Mouse (Mus musculus) brain, adult 2 months (tissue): Measurements from ENCODE around the gene Pitpnc1.
A peak's percentile ranks its signal among the peaks of the same experiment; 100 is the strongest.

ENCODE experiments used
- DNase-seq: peaks from one replicate; pipeline ENCODE4 v3.0.0; 2011; ENCODE audit warnings: low read depth, low spot score

The Pitpnc1 gene

GRCm38 (mm10) chr11:107373569-107373968 is 96.9 kb downstream of the Pitpnc1 start:
- no peak for DNase-seq

- DNase-seq: no peak
Observed at GRCm38 (mm10) chr11:107373154-107373553, 97.3 kb downstream of the Pitpnc1 start.

GRCm38 (mm10) chr11:107372688-107373087 is 97.8 kb downstream of the Pitpnc1 start:
- peak; percentile 69 for DNase-seq

- DNase-seq: no peak
Observed at GRCm38 (mm10) chr11:107370476-107370875, 100.0 kb downstream of the Pitpnc1 start.

GRCm38 (mm10) chr11:107369661-107370060 is 100.8 kb downstream of the Pitpnc1 start:
- DNase-seq: no peak

- no peak for DNase-seq
Observed at GRCm38 (mm10) chr11:107365938-107366712, 104.4 kb downstream of the Pitpnc1 start.

- DNase-seq: peak; percentile 57
Observed at GRCm38 (mm10) chr11:107358695-107359094, 111.8 kb downstream of the Pitpnc1 start.

- peak; percentile 86 for DNase-seq
Observed at GRCm38 (mm10) chr11:107356224-107356623, 114.3 kb downstream of the Pitpnc1 start.

- no peak for DNase-seq
Observed at GRCm38 (mm10) chr11:107355526-107355925, 115.0 kb downstream of the Pitpnc1 start.

GRCm38 (mm10) chr11:107354499-107355143 is 115.9 kb downstream of the Pitpnc1 start:
- no peak for DNase-seq

GRCm38 (mm10) chr11:107352596-107352995 is 117.9 kb downstream of the Pitpnc1 start:
- no peak for DNase-seq

GRCm38 (mm10) chr11:107349756-107350155 is 120.7 kb downstream of the Pitpnc1 start:
- DNase-seq: no peak

GRCm38 (mm10) chr11:107343031-107343430 is 127.5 kb downstream of the Pitpnc1 start:
- DNase-seq: no peak

- DNase-seq: no peak
Observed at GRCm38 (mm10) chr11:107342432-107342831, 128.1 kb downstream of the Pitpnc1 start.

- DNase-seq: peak; percentile 65
Observed at GRCm38 (mm10) chr11:107341293-107341692, 129.2 kb downstream of the Pitpnc1 start.

GRCm38 (mm10) chr11:107340793-107341192 is 129.7 kb downstream of the Pitpnc1 start:
- DNase-seq: no peak

GRCm38 (mm10) chr11:107339224-107339805 is 131.2 kb downstream of the Pitpnc1 start:
- DNase-seq: peak; percentile 78

- peak; percentile 64 for DNase-seq
Observed at GRCm38 (mm10) chr11:107337391-107338148, 132.9 kb downstream of the Pitpnc1 start.

- peak; percentile 35 for DNase-seq
Observed at GRCm38 (mm10) chr11:107335756-107336155, 134.7 kb downstream of the Pitpnc1 start.

- DNase-seq: no peak
Observed at GRCm38 (mm10) chr11:107334849-107335484, 135.5 kb downstream of the Pitpnc1 start.

- DNase-seq: no peak
Observed at GRCm38 (mm10) chr11:107332905-107333304, 137.6 kb downstream of the Pitpnc1 start.
